Mouse (Mus musculus) midbrain, embryonic 16.5 days (tissue): ENCODE data around the gene Hao1. TPM values are rescaled to one million over a fixed set of nuclear protein-coding genes. Genes with fewer than 3 reads are reported as not detected.

Experiments
- polyA plus RNA-seq: library from polyadenylated mRNA; unstranded; fragments of >200 nt; fragmentation: Nextera tagmentation; extraction: Ambion mirVana; gene quantifications from 2 replicates; pipeline ENCODE4 v1.2.1, GENCODE M21; 2015

Gene Hao1
- polyA plus RNA-seq, 1 experiment from 2014 or later, result 0.09 TPM

Other genes starting within 250 kb of the Hao1 start
- 143 and 144 TPM in 2 replicates for gene Tmx4, start 89.8 kb upstream of the Hao1 start, polyA plus RNA-seq
- 35.8 and 35.9 TPM in 2 replicates for gene Plcb1, start 231.7 kb upstream of the Hao1 start, polyA plus RNA-seq